Comparison of ENCODE assay signal across 20 mouse cellular contexts in genomic region chr2:8415917-8416316, GRCm38 (mm10).
DNase-seq lines count a peak whose midpoint lies in the region; ATAC-seq and TF ChIP-seq lines count a peak whose summit lies in the region.
"Had no signal": no experiment of that assay in that cellular context is flagged by ENCODE, and none has a peak within 500 bp of the region (broad histone marks: within the 10 kb centered on the region; RNA-seq: fewer than 3 reads in every experiment).

No protein-coding gene starts in this region.

- H3K9me3 ChIP-seq in heart, embryonic 15.5 days (replicated peaks), result no peaks in the 10 kb centered on the region
- H3K9me3 ChIP-seq in limb, embryonic 14.5 days (ENCODE audit: control insufficient read depth, low read length), result no peaks in the 10 kb centered on the region
- no peaks in the 10 kb centered on the region for H3K9me3 ChIP-seq in limb, embryonic 10.5 days (replicated peaks)
- no peaks in the 10 kb centered on the region for H3K9me3 ChIP-seq in embryonic facial prominence, embryonic 14.5 days (ENCODE audit: control insufficient read depth, low read length)
- H3K9me3 ChIP-seq: embryonic facial prominence, embryonic 12.5 days; forebrain, embryonic 15.5 days; hindbrain, embryonic 15.5 days; intestine, embryonic 15.5 days; limb, embryonic 13.5 days; midbrain, embryonic 10.5 days had no signal

- WGBS in heart, embryonic 15.5 days, result 44% methylated on average over 3 of the region's 3 CpGs
- whole genome bisulfite sequencing in limb, embryonic 14.5 days, result 31% methylated on average over 3 of the region's 3 CpGs
- 75% methylated on average over 3 of the region's 3 CpGs for WGBS in limb, embryonic 10.5 days
- 40% methylated on average over 3 of the region's 3 CpGs for WGBS in embryonic facial prominence, embryonic 14.5 days

- intact Hi-C loops in heart, postnatal 25 days (cut with DNase I), result no loop called here
- intact Hi-C loops in heart, postnatal 10 days (cut with DNase I), result no loop called here

- no peaks in the 10 kb centered on the region for H3K27me3 ChIP-seq in heart, embryonic 15.5 days
- no peaks in the 10 kb centered on the region for H3K27me3 ChIP-seq in limb, embryonic 14.5 days (ENCODE audit: control insufficient read depth, insufficient read depth, low read length)
- H3K27me3 ChIP-seq in limb, embryonic 10.5 days (ENCODE audit: low read depth, poor library complexity, severe bottlenecking), result no peaks in the 10 kb centered on the region
- H3K27me3 ChIP-seq in embryonic facial prominence, embryonic 14.5 days (replicated peaks; ENCODE audit: control insufficient read depth, insufficient read depth, low read length), result no peaks in the 10 kb centered on the region
- H3K27me3 ChIP-seq: embryonic facial prominence, embryonic 12.5 days; forebrain, embryonic 15.5 days; hindbrain, embryonic 15.5 days; intestine, embryonic 15.5 days; limb, embryonic 13.5 days had no signal

- no peak overlapping the region for H3K4me3 ChIP-seq in heart, embryonic 15.5 days
- no peak overlapping the region for H3K4me3 ChIP-seq in limb, embryonic 14.5 days (replicated peaks; ENCODE audit: low read length)
- no peak overlapping the region for H3K4me3 ChIP-seq in limb, embryonic 10.5 days
- no peak overlapping the region for H3K4me3 ChIP-seq in embryonic facial prominence, embryonic 14.5 days (ENCODE audit: low read depth, low read length)
- H3K4me3 ChIP-seq: embryonic facial prominence, embryonic 12.5 days; forebrain, embryonic 15.5 days; hindbrain, embryonic 15.5 days; intestine, embryonic 15.5 days; limb, embryonic 13.5 days; midbrain, embryonic 10.5 days had no signal

- no peaks in the 10 kb centered on the region for H3K4me1 ChIP-seq in heart, embryonic 15.5 days (replicated peaks)
- 0 out of 2 replicates have a peak, but pooled peaks cover 3% of the 10 kb centered on the region for H3K4me1 ChIP-seq in limb, embryonic 14.5 days (ENCODE audit: control insufficient read depth, insufficient read depth, low read length)
- H3K4me1 ChIP-seq in limb, embryonic 10.5 days, result no peaks in the 10 kb centered on the region
- no peaks in the 10 kb centered on the region for H3K4me1 ChIP-seq in embryonic facial prominence, embryonic 14.5 days (ENCODE audit: control insufficient read depth, insufficient read depth, low read length)
- H3K4me1 ChIP-seq: embryonic facial prominence, embryonic 12.5 days; forebrain, embryonic 15.5 days; hindbrain, embryonic 15.5 days; intestine, embryonic 15.5 days; limb, embryonic 13.5 days; midbrain, embryonic 10.5 days had no signal

- peak overlapping the region; percentile 11; the same call in 1 of the 2 replicates for H3K27ac ChIP-seq in heart, embryonic 15.5 days
- no peak overlapping the region for H3K27ac ChIP-seq in limb, embryonic 14.5 days (replicated peaks; ENCODE audit: low read depth, low read length)
- H3K27ac ChIP-seq in limb, embryonic 10.5 days, result no peak overlapping the region
- no peak overlapping the region for H3K27ac ChIP-seq in embryonic facial prominence, embryonic 14.5 days (replicated peaks; ENCODE audit: low read depth, low read length)
- H3K27ac ChIP-seq: embryonic facial prominence, embryonic 12.5 days; forebrain, embryonic 15.5 days; hindbrain, embryonic 15.5 days; intestine, embryonic 15.5 days; limb, embryonic 13.5 days; liver, embryonic 14.5 days; macrophage; midbrain, embryonic 10.5 days had no signal

- no peak overlapping the region for H3K4me2 ChIP-seq in heart, embryonic 15.5 days
- H3K4me2 ChIP-seq in limb, embryonic 14.5 days (replicated peaks; ENCODE audit: low read depth, low read length, severe bottlenecking), result no peak overlapping the region
- no peak overlapping the region for H3K4me2 ChIP-seq in embryonic facial prominence, embryonic 14.5 days (ENCODE audit: low read depth, low read length)
- H3K4me2 ChIP-seq: embryonic facial prominence, embryonic 12.5 days; forebrain, embryonic 15.5 days; hindbrain, embryonic 15.5 days; intestine, embryonic 15.5 days; limb, embryonic 13.5 days had no signal

- DNase-seq in heart, postnatal 25 days (ENCODE audit: low spot score), result no peak
- peak; percentile 40 for DNase-seq in limb, embryonic 14.5 days (ENCODE audit: low spot score)
- no peak for DNase-seq in limb, embryonic 10.5 days (ENCODE audit: low spot score)
- peak; percentile 82 for DNase-seq in embryonic facial prominence, embryonic 14.5 days (ENCODE audit: low spot score)
- peak; percentile 35 to 53 for DNase-seq in heart, postnatal 10 days
- DNase-seq in frontal cortex, postnatal 10 days (ENCODE audit: low spot score in 2 of 2), result no peak
- DNase-seq: adrenal gland, adult 8-10 months; cerebellum, adult 8-10 months; gastrocnemius, postnatal 25 days; retina, postnatal 1 day; thymus, postnatal 14 days had no signal

- H3K9ac ChIP-seq in heart, embryonic 15.5 days, result no peak overlapping the region
- no peak overlapping the region for H3K9ac ChIP-seq in limb, embryonic 14.5 days (ENCODE audit: low read depth, low read length, severe bottlenecking)
- no peak overlapping the region for H3K9ac ChIP-seq in embryonic facial prominence, embryonic 14.5 days (ENCODE audit: low read depth, low read length)
- H3K9ac ChIP-seq: embryonic facial prominence, embryonic 12.5 days; forebrain, embryonic 15.5 days; hindbrain, embryonic 15.5 days; intestine, embryonic 15.5 days; limb, embryonic 13.5 days; liver, embryonic 14.5 days had no signal

- H3K36me3 ChIP-seq in heart, embryonic 15.5 days, result no peaks in the 10 kb centered on the region
- no peaks in the 10 kb centered on the region for H3K36me3 ChIP-seq in limb, embryonic 14.5 days (ENCODE audit: control insufficient read depth, insufficient read depth, low read length)
- no peaks in the 10 kb centered on the region for H3K36me3 ChIP-seq in limb, embryonic 10.5 days
- H3K36me3 ChIP-seq in embryonic facial prominence, embryonic 14.5 days (ENCODE audit: control insufficient read depth, insufficient read depth, low read length), result no peaks in the 10 kb centered on the region
- H3K36me3 ChIP-seq: embryonic facial prominence, embryonic 12.5 days; forebrain, embryonic 15.5 days; hindbrain, embryonic 15.5 days; intestine, embryonic 15.5 days; limb, embryonic 13.5 days; midbrain, embryonic 10.5 days had no signal

- no peak for TF ChIP-seq POLR2A in limb, embryonic 14.5 days (IDR thresholded peaks at IDR 0.05; ENCODE audit: borderline replicate concordance, extremely low read depth, insufficient read depth, insufficient read length)

- ATAC-seq in heart, embryonic 15.5 days (replicated peaks; ENCODE audit: insufficient number of reproducible peaks, insufficient read depth, low FRiP score, low read depth), result 0 out of 2 replicates have a peak, but pooled peaks have one; percentile 27
- ATAC-seq in limb, embryonic 14.5 days (ENCODE audit: low FRiP score, low read depth), result peak; percentile 34
- ATAC-seq in embryonic facial prominence, embryonic 14.5 days (ENCODE audit: low read depth), result peak; percentile 50
- ATAC-seq: forebrain, embryonic 15.5 days; intestine, embryonic 15.5 days had no signal

Comparison
In these comparisons a context has a peak if more than half of its experiments do, and no peak if none do; other contexts are left out.
1. DNase-seq: peak in limb, embryonic 14.5 days (single experiment), embryonic facial prominence, embryonic 14.5 days (single experiment) and heart, postnatal 10 days (2 of 2); none in heart, postnatal 25 days (single experiment), limb, embryonic 10.5 days (single experiment) and frontal cortex, postnatal 10 days (0 of 2).
2. Peak in every context shown above with its lines, with median percentiles within 50 percentile points of each other: ATAC-seq.